Mouse (Mus musculus): ENCODE data around the gene Zfp746. TPM values are rescaled to one million over a fixed set of nuclear protein-coding genes. Genes with fewer than 3 reads are reported as not detected.

The Zfp746 gene
- total and polyA plus RNA-seq, 3 experiments = 8.7 to 9.8 (median 9.5) TPM

DNA sequence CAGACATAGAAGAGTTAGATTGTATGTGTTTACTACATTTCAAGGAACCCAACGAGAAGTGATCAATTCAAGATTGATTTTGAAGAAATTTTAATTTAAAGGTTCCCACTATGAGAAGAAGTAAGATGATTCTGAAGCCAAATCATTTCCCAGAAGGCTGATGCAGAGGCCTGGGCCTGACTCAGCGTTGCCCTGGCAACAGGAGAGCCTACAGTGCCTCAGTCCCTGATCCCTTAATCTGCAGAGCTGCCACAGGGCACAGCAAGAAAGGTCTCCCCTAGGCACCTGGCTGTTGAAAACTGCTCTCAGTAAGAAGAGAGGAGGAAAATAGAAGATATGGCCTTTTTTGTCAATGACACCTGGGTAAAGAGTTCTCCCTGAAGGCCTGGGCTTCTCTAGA lies 66.4 kb downstream of the Zfp746 start:
- intact Hi-C loops (cut with DNase I) = no loop called here
- DNase-seq = no peak
- TF ChIP-seq POLR2A (IDR thresholded peaks at IDR 0.05; ENCODE audit: insufficient read depth, low read depth, low read length) (no peak), CTCF (IDR thresholded peaks at IDR 0.05) (no peak), EP300 (IDR thresholded peaks at IDR 0.05; ENCODE audit: insufficient read depth, low read depth, low read length) (no peak)
- Histone ChIP-seq H3K4me1 (ENCODE audit: control insufficient read depth, insufficient read depth, low read length) (no peaks in the 10 kb centered on the region), H3K79me2 (replicated peaks; ENCODE audit: control insufficient read depth, insufficient read depth, low read length) (no peaks in the 10 kb centered on the region), H3K36me3 (ENCODE audit: control insufficient read depth, insufficient read depth, low read length) (no peaks in the 10 kb centered on the region), H3K9ac (ENCODE audit: low read depth, low read length) (no peak overlapping the region), H3K4me3 (no peak overlapping the region), H3K27me3 (ENCODE audit: control insufficient read depth, insufficient read depth, low read length) (peaks cover 3% of the 10 kb centered on the region; the same call in 1 of the 2 replicates), H3K27ac (no peak overlapping the region)
- 90% methylated on average over 2 of the region's 2 CpGs for WGBS

DNA sequence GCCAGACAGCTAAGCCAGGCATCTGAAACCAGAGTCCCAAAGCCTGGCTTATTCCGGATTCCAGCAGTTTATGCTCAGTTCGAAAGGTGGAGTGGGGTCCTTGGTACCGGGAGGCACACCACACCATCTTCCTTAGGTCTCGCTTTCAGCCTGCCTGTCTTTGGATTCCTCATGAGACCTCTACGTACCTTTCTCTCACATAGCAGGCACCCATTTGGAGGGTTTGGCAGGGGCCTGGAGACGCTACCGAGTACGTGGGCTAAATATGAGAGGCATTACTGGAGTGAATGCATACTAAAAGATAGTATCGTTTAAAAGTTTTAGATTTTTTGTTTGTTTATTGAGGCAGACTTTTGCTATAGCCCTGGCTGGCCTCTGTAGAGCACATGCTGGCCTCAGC lies 69.6 kb downstream of the Zfp746 start:
- Histone ChIP-seq H3K27ac (no peak overlapping the region), H3K36me3 (ENCODE audit: control insufficient read depth, insufficient read depth, low read length) (no peaks in the 10 kb centered on the region), H3K9ac (ENCODE audit: low read depth, low read length) (no peak overlapping the region), H3K4me3 (no peak overlapping the region), H3K27me3 (ENCODE audit: control insufficient read depth, insufficient read depth, low read length) (0 out of 2 replicates have a peak, but pooled peaks cover 1% of the 10 kb centered on the region), H3K4me1 (ENCODE audit: control insufficient read depth, insufficient read depth, low read length) (no peaks in the 10 kb centered on the region), H3K79me2 (replicated peaks; ENCODE audit: control insufficient read depth, insufficient read depth, low read length) (no peaks in the 10 kb centered on the region)
- 96% methylated on average over 9 of the region's 9 CpGs for WGBS
- intact Hi-C loops (cut with DNase I) = loop anchor here (2.0 kb wide), 1 partner anchor 28 kb away; no protein-coding TSS in a partner anchor
- no peak for DNase-seq
- TF ChIP-seq POLR2A (IDR thresholded peaks at IDR 0.05; ENCODE audit: insufficient read depth, low read depth, low read length) (no peak), EP300 (IDR thresholded peaks at IDR 0.05; ENCODE audit: insufficient read depth, low read depth, low read length) (no peak), CTCF (IDR thresholded peaks at IDR 0.05) (no peak)

DNA sequence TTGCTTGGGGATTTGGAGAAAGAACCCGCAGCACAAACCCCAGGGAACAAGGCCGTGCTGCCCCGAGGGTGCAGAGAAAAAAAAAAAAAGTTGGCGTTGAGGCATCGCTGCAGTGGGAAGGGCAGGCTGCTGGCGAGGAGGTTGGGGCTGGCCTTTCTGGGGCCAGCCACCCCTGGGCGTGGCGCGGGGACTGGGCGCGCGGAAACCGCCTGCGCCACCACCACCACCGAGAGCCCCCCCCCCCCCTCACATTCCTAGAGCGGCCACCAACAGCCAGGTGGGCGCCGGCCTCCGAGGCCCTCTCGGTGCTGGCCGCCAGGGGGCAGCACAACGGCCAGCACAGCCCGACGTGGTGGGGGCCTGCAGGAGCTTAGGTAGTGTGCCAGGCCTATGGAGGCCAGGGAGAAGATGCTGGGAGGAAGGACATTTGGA lies 70.3 kb downstream of the Zfp746 start:
- Histone ChIP-seq H3K27ac (no peak overlapping the region), H3K4me3 (peak overlapping the region; percentile 33), H3K79me2 (replicated peaks; ENCODE audit: control insufficient read depth, insufficient read depth, low read length) (no peaks in the 10 kb centered on the region), H3K4me1 (ENCODE audit: control insufficient read depth, insufficient read depth, low read length) (no peaks in the 10 kb centered on the region), H3K27me3 (ENCODE audit: control insufficient read depth, insufficient read depth, low read length) (0 out of 2 replicates have a peak, but pooled peaks cover 1% of the 10 kb centered on the region), H3K9ac (ENCODE audit: low read depth, low read length) (no peak overlapping the region), H3K36me3 (ENCODE audit: control insufficient read depth, insufficient read depth, low read length) (no peaks in the 10 kb centered on the region)
- no peak for TF ChIP-seq EP300 (IDR thresholded peaks at IDR 0.05; ENCODE audit: insufficient read depth, low read depth, low read length)
- peak; percentile 89 for TF ChIP-seq CTCF (IDR thresholded peaks at IDR 0.05)
- no peak for TF ChIP-seq POLR2A (IDR thresholded peaks at IDR 0.05; ENCODE audit: insufficient read depth, low read depth, low read length)
- intact Hi-C loops (cut with DNase I) = loop anchor here (2.0 kb wide), 1 partner anchor 29 kb away; no protein-coding TSS in a partner anchor
- WGBS = 2% methylated on average over 24 of the region's 24 CpGs
- peak; percentile 63 to 70 for DNase-seq

Small RNAs within 50 kb of the gene (microRNA-seq; reads per million reads assigned to microRNA genes)
- 0 reads per million in 2 experiments for gene Gm24563

Other genes with a start within 250 kb of the Zfp746 start
- 1 to 10 TPM; 4.3 to 5.1 TPM for gene Zfp282, start 209.4 kb downstream of the Zfp746 start, total RNA-seq (2021)
- gene Zfp282, start 209.4 kb downstream of the Zfp746 start, polyA plus RNA-seq (2012; rRNA removed) = 3.0 and 4.0 TPM in 2 replicates
- 1 to 10 TPM; 8.0 to 8.8 TPM for gene Zfp212, start 166.1 kb downstream of the Zfp746 start, total RNA-seq (2021)
- 4.3 and 6.2 TPM in 2 replicates for gene Zfp212, start 166.1 kb downstream of the Zfp746 start, polyA plus RNA-seq (2012; rRNA removed)
- gene Zfp956, start 133.2 kb downstream of the Zfp746 start, total RNA-seq (2021) = 1 to 10 TPM; 1.1 to 1.7 TPM
- 2.6 and 3.3 TPM in 2 replicates for gene Zfp956, start 133.2 kb downstream of the Zfp746 start, polyA plus RNA-seq (2012; rRNA removed)
- 10 to 100 TPM; 13.8 to 15.6 TPM for gene Zfp777, start 37.7 kb downstream of the Zfp746 start, total RNA-seq (2021)
- 10.0 and 15.8 TPM in 2 replicates for gene Zfp777, start 37.7 kb downstream of the Zfp746 start, polyA plus RNA-seq (2012; rRNA removed)

All from heart, adult 2 months (tissue).